Mouse (Mus musculus): ENCODE data around the gene Dhrs7b. TPM values are rescaled to one million over a fixed set of nuclear protein-coding genes. Genes with fewer than 3 reads are reported as not detected.
A peak's percentile ranks its signal among the peaks of the same experiment; 100 is the strongest.

Gene Dhrs7b
- total and polyA plus RNA-seq, 2 experiments from 2014 or later: 22.9 to 28.4 TPM

DNA sequence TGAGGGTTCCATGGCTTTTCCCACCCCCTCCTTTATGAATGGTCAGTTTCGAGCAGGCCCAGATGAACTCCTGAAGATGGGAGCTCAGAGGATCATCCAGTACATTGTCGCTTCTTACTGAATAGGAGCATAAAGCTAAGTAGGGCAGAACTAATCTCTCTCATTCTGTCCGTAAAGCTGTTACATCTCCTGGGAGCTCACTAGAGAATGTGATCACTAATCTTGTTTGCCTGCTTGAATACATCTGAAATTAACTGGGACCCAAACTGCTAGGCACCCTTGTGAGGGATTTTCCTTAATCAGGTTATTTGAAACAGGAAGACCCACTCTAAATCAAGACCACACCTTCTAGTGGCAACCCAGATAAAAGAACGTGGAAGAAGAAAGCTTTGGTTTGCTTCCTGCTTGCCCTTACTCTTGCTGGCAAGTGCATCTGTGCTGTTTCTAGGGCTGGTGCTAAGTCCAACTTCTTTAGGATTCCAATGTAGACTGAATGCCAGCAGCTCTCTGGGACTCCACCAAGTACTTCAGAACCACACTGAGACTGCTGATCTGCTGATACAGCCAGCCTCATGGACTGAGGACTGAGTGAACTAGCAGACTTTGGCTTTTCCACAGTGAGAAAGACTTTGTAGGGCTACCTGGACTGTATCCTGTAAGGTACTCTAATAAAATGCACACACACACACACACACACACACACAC lies 3.0 kb upstream of the Dhrs7b start:
- Histone ChIP-seq H3K4me1 (ENCODE audit: control insufficient read depth, insufficient read depth) (no peaks in the 10 kb centered on the region), H3K9ac (replicated peaks; ENCODE audit: low read depth, low read length) (no peak overlapping the region), H3K9me3 (replicated peaks; ENCODE audit: control insufficient read depth, low read length) (no peaks in the 10 kb centered on the region), H3K4me2 (ENCODE audit: low read depth, low read length) (no peak overlapping the region), H3K27me3 (ENCODE audit: control insufficient read depth, insufficient read depth, low read length) (no peaks in the 10 kb centered on the region), H3K27ac (ENCODE audit: low read depth) (no peak overlapping the region), H3K4me3 (ENCODE audit: low read depth, low read length) (no peak overlapping the region), H3K36me3 (replicated peaks; ENCODE audit: control insufficient read depth, insufficient read depth, low read length) (no peaks in the 10 kb centered on the region)
- TF ChIP-seq CTCF (IDR thresholded peaks at IDR 0.05; ENCODE audit: low read depth): no peak
- no peak for TF ChIP-seq EP300 (IDR thresholded peaks at IDR 0.05; ENCODE audit: low read depth)
- WGBS: 55% methylated on average over 4 of the region's 4 CpGs
- DNase-seq (ENCODE audit: low spot score) (no peak), ATAC-seq (ENCODE audit: insufficient read depth, low read depth) (no peak)

- Histone ChIP-seq H3K4me1 (ENCODE audit: control insufficient read depth, insufficient read depth) (no peaks in the 10 kb centered on the region), H3K27me3 (ENCODE audit: control insufficient read depth, insufficient read depth, low read length) (no peaks in the 10 kb centered on the region), H3K9me3 (replicated peaks; ENCODE audit: control insufficient read depth, low read length) (no peaks in the 10 kb centered on the region), H3K36me3 (replicated peaks; ENCODE audit: control insufficient read depth, insufficient read depth, low read length) (no peaks in the 10 kb centered on the region), H3K4me2 (ENCODE audit: low read depth, low read length) (no peak overlapping the region), H3K4me3 (ENCODE audit: low read depth, low read length) (no peak overlapping the region), H3K9ac (replicated peaks; ENCODE audit: low read depth, low read length) (no peak overlapping the region), H3K27ac (ENCODE audit: low read depth) (no peak overlapping the region)
- WGBS: 18% methylated on average over 2 of the region's 2 CpGs
- TF ChIP-seq EP300 (IDR thresholded peaks at IDR 0.05; ENCODE audit: low read depth): no peak
- peak; percentile 44; the same call in 1 of the 2 replicates for TF ChIP-seq CTCF (IDR thresholded peaks at IDR 0.05; ENCODE audit: low read depth)
- DNase-seq (ENCODE audit: low spot score) (peak; percentile 51), ATAC-seq (ENCODE audit: insufficient read depth, low read depth) (no peak)
Measured at GRCm38 (mm10) chr11:60828903-60829302, 1.5 kb upstream of the Dhrs7b start.

DNA sequence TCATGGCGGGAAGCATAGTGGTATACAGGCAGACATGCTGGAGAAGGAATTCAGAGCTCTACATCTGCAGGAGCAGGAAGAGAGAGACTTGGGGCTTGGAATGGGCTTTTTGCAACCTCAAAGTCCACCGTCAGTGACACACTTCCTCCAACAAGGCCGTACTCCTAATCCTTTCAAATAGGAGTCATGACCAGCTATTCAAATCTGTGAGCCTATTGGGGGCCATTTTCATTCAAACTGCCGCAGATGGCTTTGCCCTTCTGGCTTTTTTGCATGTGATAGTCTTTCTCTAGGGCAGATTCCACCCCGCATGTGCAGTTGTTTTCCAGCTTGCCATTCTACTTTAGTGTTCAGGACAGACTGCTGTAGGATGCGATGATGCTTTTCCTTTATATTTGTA lies 6.5 kb downstream of the Dhrs7b start:
- no peak overlapping the region for H3K4me3 ChIP-seq (ENCODE audit: low read depth, low read length)
- TF ChIP-seq CTCF (IDR thresholded peaks at IDR 0.05; ENCODE audit: low read depth) (no peak), EP300 (IDR thresholded peaks at IDR 0.05; ENCODE audit: low read depth) (no peak)
- H3K27ac ChIP-seq (ENCODE audit: low read depth): no peak overlapping the region
- ATAC-seq (ENCODE audit: insufficient read depth, low read depth) (no peak), DNase-seq (ENCODE audit: low spot score) (no peak)
- H3K4me2 ChIP-seq (ENCODE audit: low read depth, low read length): no peak overlapping the region
- H3K36me3 ChIP-seq (replicated peaks; ENCODE audit: control insufficient read depth, insufficient read depth, low read length): no peaks in the 10 kb centered on the region
- no peaks in the 10 kb centered on the region for H3K4me1 ChIP-seq (ENCODE audit: control insufficient read depth, insufficient read depth)
- H3K27me3 ChIP-seq (ENCODE audit: control insufficient read depth, insufficient read depth, low read length): no peaks in the 10 kb centered on the region
- H3K9ac ChIP-seq (replicated peaks; ENCODE audit: low read depth, low read length): no peak overlapping the region
- no peaks in the 10 kb centered on the region for H3K9me3 ChIP-seq (replicated peaks; ENCODE audit: control insufficient read depth, low read length)
- 94% methylated on average over 6 of the region's 6 CpGs for WGBS

GRCm38 (mm10) chr11:60837644-60838406 lies 7.4 kb downstream of the Dhrs7b start:
- WGBS: 84% methylated on average over 9 of the region's 10 CpGs
- no peaks in the 10 kb centered on the region for H3K4me1 ChIP-seq (ENCODE audit: control insufficient read depth, insufficient read depth)
- H3K9me3 ChIP-seq (replicated peaks; ENCODE audit: control insufficient read depth, low read length): no peaks in the 10 kb centered on the region
- DNase-seq (ENCODE audit: low spot score): no peak
- TF ChIP-seq EP300 (IDR thresholded peaks at IDR 0.05; ENCODE audit: low read depth) (no peak), CTCF (IDR thresholded peaks at IDR 0.05; ENCODE audit: low read depth) (no peak)
- no peak overlapping the region for H3K4me3 ChIP-seq (ENCODE audit: low read depth, low read length)
- ATAC-seq (ENCODE audit: insufficient read depth, low read depth): no peak
- H3K4me2 ChIP-seq (ENCODE audit: low read depth, low read length): no peak overlapping the region
- no peak overlapping the region for H3K9ac ChIP-seq (replicated peaks; ENCODE audit: low read depth, low read length)
- no peak overlapping the region for H3K27ac ChIP-seq (ENCODE audit: low read depth)
- H3K36me3 ChIP-seq (replicated peaks; ENCODE audit: control insufficient read depth, insufficient read depth, low read length): no peaks in the 10 kb centered on the region
- no peaks in the 10 kb centered on the region for H3K27me3 ChIP-seq (ENCODE audit: control insufficient read depth, insufficient read depth, low read length)

DNA sequence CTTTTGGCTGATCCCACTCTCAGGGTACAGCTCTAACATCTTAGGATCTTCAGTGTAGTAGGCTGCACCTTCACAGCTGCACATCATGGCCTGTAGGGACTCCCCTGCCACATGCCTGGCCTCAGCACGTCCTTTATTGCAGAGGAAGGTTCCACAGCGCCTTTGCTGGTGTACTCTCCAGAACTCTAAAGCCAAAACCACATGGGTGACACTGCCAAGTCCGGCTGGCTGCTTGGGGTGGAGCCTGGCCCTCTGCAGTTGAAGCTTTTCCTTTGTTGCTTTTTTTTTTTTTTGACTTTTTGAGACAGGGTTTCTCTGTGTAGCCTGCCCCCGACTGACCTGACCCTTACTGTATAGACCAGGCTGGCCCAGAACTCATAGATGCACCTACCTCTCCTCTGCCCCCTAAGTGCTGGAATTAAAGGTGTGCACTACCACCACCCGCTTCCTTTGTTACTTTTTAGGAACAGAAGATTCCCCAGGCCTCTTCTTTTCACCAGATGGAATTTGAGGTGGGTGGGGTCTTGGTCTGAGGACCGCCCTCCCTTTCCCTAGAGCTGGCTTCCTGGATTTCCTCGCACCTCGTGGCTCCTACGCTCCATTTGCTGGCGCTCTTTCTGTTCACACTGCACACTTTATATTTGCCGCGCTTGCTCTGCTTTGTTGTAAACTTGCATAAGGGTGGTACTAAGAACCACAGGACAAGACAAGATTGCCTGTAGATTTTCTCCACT lies 11.2 kb downstream of the Dhrs7b start:
- Histone ChIP-seq H3K4me1 (ENCODE audit: control insufficient read depth, insufficient read depth) (no peaks in the 10 kb centered on the region), H3K4me2 (ENCODE audit: low read depth, low read length) (no peak overlapping the region), H3K9ac (replicated peaks; ENCODE audit: low read depth, low read length) (no peak overlapping the region), H3K27ac (ENCODE audit: low read depth) (no peak overlapping the region), H3K9me3 (replicated peaks; ENCODE audit: control insufficient read depth, low read length) (no peaks in the 10 kb centered on the region), H3K36me3 (replicated peaks; ENCODE audit: control insufficient read depth, insufficient read depth, low read length) (peaks cover 15% of the 10 kb centered on the region; the same call in 1 of the 2 replicates), H3K4me3 (ENCODE audit: low read depth, low read length) (no peak overlapping the region), H3K27me3 (ENCODE audit: control insufficient read depth, insufficient read depth, low read length) (no peaks in the 10 kb centered on the region)
- TF ChIP-seq CTCF (IDR thresholded peaks at IDR 0.05; ENCODE audit: low read depth): no peak
- no peak for TF ChIP-seq EP300 (IDR thresholded peaks at IDR 0.05; ENCODE audit: low read depth)
- ATAC-seq (ENCODE audit: insufficient read depth, low read depth): no peak
- WGBS: 76% methylated on average over 12 of the region's 12 CpGs
- DNase-seq (ENCODE audit: low spot score): no peak

Measured in heart, postnatal 0 days (tissue).